Mouse (Mus musculus) bone marrow macrophage, adult 2 months (primary cell): ENCODE results near the gene Sestd1. TPM values are rescaled to one million over a fixed set of nuclear protein-coding genes. Genes with fewer than 3 reads are reported as not detected.

ENCODE experiments used
- H3K27ac ChIP-seq: 2 replicates; pipeline ENCODE4 v1.5.1; 2012; ENCODE audit warnings: low read depth, low read length; ENCODE audit not compliant: insufficient read depth
- H3K4me1 ChIP-seq: 2 replicates; pipeline ENCODE4 v1.6.1; 2012; ENCODE audit warnings: low read length; ENCODE audit not compliant: control insufficient read depth, insufficient read depth
- H3K4me3 ChIP-seq: 2 replicates; pipeline ENCODE4 v1.5.1; 2012; ENCODE audit warnings: mild to moderate bottlenecking, low read length, moderate library complexity; ENCODE audit not compliant: insufficient read depth
- CTCF ChIP-seq: IDR thresholded peaks from 2 replicates; pipeline ENCODE4 v1.5.1; 2012; ENCODE audit warnings: low read depth, mild to moderate bottlenecking, low read length, moderate library complexity
- POLR2A ChIP-seq: IDR thresholded peaks from 2 replicates; pipeline ENCODE4 v1.6.1; 2012; ENCODE audit warnings: mild to moderate bottlenecking, low read depth, low read length, borderline replicate concordance
- polyA plus RNA-seq: library from polyadenylated mRNA; stranded (reverse); fragments of >200 nt; gene quantifications from 2 replicates; pipeline ENCODE4 v1.2.4, GENCODE M21; 2012; ENCODE audit not compliant: missing spikeins, insufficient read depth, insufficient read length

The Sestd1 gene
- polyA plus RNA-seq, 1 experiment: 42.1 TPM

- no peak overlapping the region for H3K4me3 ChIP-seq
- peaks cover 16% of the 10 kb centered on the region for H3K4me1 ChIP-seq
- TF ChIP-seq CTCF (no peak), POLR2A (no peak)
- H3K27ac ChIP-seq: peak overlapping the region; percentile 71
Observed at GRCm38 (mm10) chr2:77238607-77239006, 41.8 kb downstream of the Sestd1 start.

GRCm38 (mm10) chr2:77238046-77238445 is 42.3 kb downstream of the Sestd1 start:
- H3K27ac ChIP-seq: peak overlapping the region; percentile 71
- TF ChIP-seq POLR2A (no peak), CTCF (no peak)
- peaks cover 16% of the 10 kb centered on the region for H3K4me1 ChIP-seq
- H3K4me3 ChIP-seq: no peak overlapping the region

GRCm38 (mm10) chr2:77236860-77237259 is 43.5 kb downstream of the Sestd1 start:
- H3K4me3 ChIP-seq: no peak overlapping the region
- TF ChIP-seq POLR2A: no peak
- TF ChIP-seq CTCF: no peak
- H3K4me1 ChIP-seq: peaks cover 16% of the 10 kb centered on the region
- no peak overlapping the region for H3K27ac ChIP-seq

GRCm38 (mm10) chr2:77235896-77236295 is 44.5 kb downstream of the Sestd1 start:
- TF ChIP-seq POLR2A: no peak
- no peak for TF ChIP-seq CTCF
- Histone ChIP-seq H3K4me1 (peaks cover 16% of the 10 kb centered on the region), H3K27ac (no peak overlapping the region), H3K4me3 (no peak overlapping the region)

GRCm38 (mm10) chr2:77232604-77233003 is 47.8 kb downstream of the Sestd1 start:
- H3K4me3 ChIP-seq: no peak overlapping the region
- H3K27ac ChIP-seq: no peak overlapping the region
- TF ChIP-seq POLR2A (no peak), CTCF (no peak)
- H3K4me1 ChIP-seq: peaks cover 1% of the 10 kb centered on the region; the same call in 1 of the 2 replicates

GRCm38 (mm10) chr2:77220960-77221359 is 59.4 kb downstream of the Sestd1 start:
- TF ChIP-seq POLR2A (no peak), CTCF (no peak)
- Histone ChIP-seq H3K4me1 (peaks cover 7% of the 10 kb centered on the region), H3K4me3 (no peak overlapping the region), H3K27ac (no peak overlapping the region)

GRCm38 (mm10) chr2:77212885-77213284 is 67.5 kb downstream of the Sestd1 start:
- H3K4me1 ChIP-seq: no peaks in the 10 kb centered on the region
- no peak overlapping the region for H3K27ac ChIP-seq
- H3K4me3 ChIP-seq: no peak overlapping the region
- TF ChIP-seq POLR2A: no peak
- no peak for TF ChIP-seq CTCF

GRCm38 (mm10) chr2:77206951-77207350 is 73.4 kb downstream of the Sestd1 start:
- H3K27ac ChIP-seq: no peak overlapping the region
- H3K4me3 ChIP-seq: no peak overlapping the region
- H3K4me1 ChIP-seq: peaks cover 10% of the 10 kb centered on the region
- TF ChIP-seq CTCF: no peak
- TF ChIP-seq POLR2A: no peak

- Histone ChIP-seq H3K4me3 (no peak overlapping the region), H3K27ac (no peak overlapping the region), H3K4me1 (peaks cover 26% of the 10 kb centered on the region)
- TF ChIP-seq CTCF (no peak), POLR2A (no peak)
Observed at GRCm38 (mm10) chr2:77203916-77204315, 76.5 kb downstream of the Sestd1 start.

GRCm38 (mm10) chr2:77201900-77202299 is 78.5 kb downstream of the Sestd1 start:
- H3K27ac ChIP-seq: peak overlapping the region; percentile 45
- no peak overlapping the region for H3K4me3 ChIP-seq
- no peak for TF ChIP-seq CTCF
- TF ChIP-seq POLR2A: no peak
- peaks cover 39% of the 10 kb centered on the region for H3K4me1 ChIP-seq

- Histone ChIP-seq H3K27ac (peak overlapping the region; percentile 40), H3K4me3 (no peak overlapping the region; the same call in 1 of the 2 replicates), H3K4me1 (peaks cover 41% of the 10 kb centered on the region)
- TF ChIP-seq CTCF: no peak
- no peak for TF ChIP-seq POLR2A
Observed at GRCm38 (mm10) chr2:77200958-77201614, 79.3 kb downstream of the Sestd1 start.
